Mouse (Mus musculus) forelimb bud, embryonic 11.5 days (tissue): ENCODE measurements at regions not wholly inside any gene's neighbourhood (a gene's known extent, or its start where the extent isn't known, plus 50 kb on each side); places are given as distances from the start of the nearest gene placed in this dataset.
"Not testable (repeated sequence)": the region's sequence is repeated elsewhere in the genome, so short reads cannot be mapped to it uniquely, and the experiment has no call there.

Source experiments
- DNase-seq: peaks from one replicate; pipeline ENCODE4 v3.0.0-alpha.2; 2012; ENCODE audit warnings: low read depth, low spot score

DNA sequence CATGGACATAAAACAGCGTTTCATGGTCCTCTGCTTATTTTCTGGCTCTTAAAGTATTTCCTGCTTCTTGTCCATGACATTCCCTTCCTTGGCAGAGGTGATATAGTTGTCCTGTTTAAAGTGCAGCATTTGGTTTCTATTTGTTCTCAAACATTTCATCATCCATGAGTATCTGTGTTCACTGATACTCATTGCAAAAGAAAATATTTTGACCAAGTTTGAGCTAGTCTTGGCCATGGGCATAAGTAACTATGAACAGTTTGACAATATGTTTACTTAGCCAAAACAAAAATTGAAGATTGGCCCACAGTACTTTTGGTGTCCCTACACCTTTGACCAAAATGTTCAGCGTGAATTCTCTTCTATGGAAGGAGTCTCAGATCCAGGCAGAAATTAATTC lies 58.7 kb upstream of the 2310057J18Rik start:
- DNase-seq = not testable (repeated sequence)

DNA sequence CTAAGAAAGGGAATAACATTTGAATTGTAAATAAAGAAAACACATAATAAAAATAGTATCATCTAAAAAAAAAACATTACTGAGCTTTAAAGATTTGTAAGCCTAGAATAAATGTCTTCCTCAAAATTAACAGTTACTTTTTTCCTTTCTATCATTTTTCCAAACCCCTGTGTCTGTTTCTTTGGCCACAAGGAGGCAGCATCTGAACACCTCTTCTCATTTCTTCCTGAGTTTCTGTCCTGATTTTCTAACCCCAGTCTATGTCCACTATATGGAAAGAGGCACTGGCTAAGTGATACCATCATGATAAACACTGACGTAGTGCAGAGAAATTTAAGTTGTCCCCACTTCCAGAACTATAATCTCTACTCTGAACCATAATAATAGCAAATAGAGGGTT lies 55.8 kb upstream of the Soga3 start:
- DNase-seq = peak; percentile 17
